Mouse (Mus musculus): ENCODE results near the gene Setd6.

Gene Setd6

GRCm38 (mm10) chr8:95715676-95716531, at the start of gene Setd6:
TSS of gene Setd6 (plus strand) at chr8:95715881.
- peak; percentile 77 to 78 for DNase-seq (ENCODE audit: low spot score in 2 of 2)

GRCm38 (mm10) chr8:95668163-95668958, 47.3 kb upstream of the Setd6 start:
- DNase-seq (ENCODE audit: low spot score in 2 of 2), result no peak

- no peak for DNase-seq (ENCODE audit: low spot score in 2 of 2)
Observed at GRCm38 (mm10) chr8:95669967-95670366, 45.7 kb upstream of the Setd6 start.

DNA sequence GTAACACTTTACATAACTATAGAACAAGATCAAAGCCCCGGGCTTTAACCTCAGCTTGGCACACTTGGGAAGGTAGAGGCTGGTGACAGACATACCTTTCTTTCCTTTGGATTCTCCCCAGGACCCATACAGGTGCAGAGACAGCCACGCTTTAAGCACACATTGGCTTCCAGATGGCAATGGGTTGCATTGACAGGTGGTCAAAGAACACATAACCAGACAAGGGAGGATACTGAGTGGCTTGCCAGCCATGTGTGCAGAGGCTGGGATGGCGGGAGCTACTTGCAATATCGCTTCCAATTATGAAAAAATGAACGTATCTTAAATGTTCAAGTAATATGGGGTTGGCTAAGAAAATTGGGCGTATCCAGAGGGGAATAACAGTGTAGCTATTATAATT, 43.8 kb upstream of the Setd6 start:
- DNase-seq (ENCODE audit: low spot score in 2 of 2), result no peak

- no peak for DNase-seq (ENCODE audit: low spot score in 2 of 2)
Observed at GRCm38 (mm10) chr8:95672811-95673210, 42.9 kb upstream of the Setd6 start.

- DNase-seq (ENCODE audit: low spot score in 2 of 2), result no peak
Observed at GRCm38 (mm10) chr8:95676631-95677030, 39.0 kb upstream of the Setd6 start, which contains the start of gene Ndrg4. TSS of gene Ndrg4 (plus strand) at chr8:95676980.

DNA sequence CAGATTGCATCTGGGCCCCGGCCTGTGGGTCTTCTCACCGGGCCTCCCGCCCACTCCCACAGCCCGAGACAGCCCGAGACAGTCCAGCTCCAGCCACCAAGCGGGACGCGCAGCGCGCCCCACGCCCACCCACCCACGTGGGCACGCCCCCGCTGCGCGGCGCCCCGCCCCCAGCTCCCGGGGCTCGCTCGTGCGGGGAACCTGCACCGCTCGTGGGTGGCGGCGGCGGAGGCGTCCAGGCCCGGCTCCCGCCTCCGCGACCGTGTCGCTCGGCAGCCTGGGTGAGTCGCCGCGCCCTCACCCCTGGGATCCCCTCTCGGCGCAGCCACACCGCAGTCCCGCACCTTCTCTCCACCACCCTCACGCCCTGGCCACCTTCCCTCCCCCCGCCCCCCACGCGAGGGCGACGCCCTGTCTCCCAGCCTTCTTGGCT, 38.1 kb upstream of the Setd6 start:
- no peak for DNase-seq (ENCODE audit: low spot score in 2 of 2)

DNA sequence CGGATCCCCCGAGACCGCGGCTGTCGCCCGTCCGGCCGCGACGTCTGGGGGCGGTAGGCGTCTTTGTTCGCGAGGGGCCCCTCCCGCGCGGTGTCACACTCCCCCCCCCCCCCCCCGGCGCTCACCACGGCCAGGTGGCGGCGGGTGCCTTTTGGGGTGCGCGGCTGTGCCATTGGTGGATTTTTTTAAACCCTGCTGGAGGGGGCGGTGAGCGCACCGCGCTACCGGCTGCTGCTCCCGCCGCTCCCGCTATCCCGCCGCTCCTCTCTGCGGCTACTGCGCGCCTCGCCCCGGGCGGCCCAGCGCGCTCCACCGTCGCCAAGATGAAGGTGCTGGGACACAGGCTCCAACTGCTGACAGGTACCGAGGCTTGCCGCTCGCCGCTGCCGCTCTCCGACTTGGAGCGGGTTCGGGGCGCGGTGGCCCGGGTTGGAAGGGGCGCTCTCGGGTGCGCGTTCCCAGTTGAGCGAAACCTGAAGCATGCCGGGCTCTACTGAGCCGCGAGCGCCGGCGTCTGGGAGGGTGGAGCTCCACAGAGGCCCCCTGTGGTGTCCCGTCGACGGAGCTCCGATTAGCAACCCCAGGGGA, 37.6 kb upstream of the Setd6 start:
- DNase-seq (ENCODE audit: low spot score in 2 of 2), result peak in 1 of 2 experiments; percentile 54

- peak; percentile 71 to 73 for DNase-seq (ENCODE audit: low spot score in 2 of 2)
Observed at GRCm38 (mm10) chr8:95688073-95688672, 27.5 kb upstream of the Setd6 start.

- no peak for DNase-seq (ENCODE audit: low spot score in 2 of 2)
Observed at GRCm38 (mm10) chr8:95690929-95691541, 24.6 kb upstream of the Setd6 start.

GRCm38 (mm10) chr8:95694631-95695030, 21.1 kb upstream of the Setd6 start:
- peak; percentile 65 to 73 for DNase-seq (ENCODE audit: low spot score in 2 of 2)

DNA sequence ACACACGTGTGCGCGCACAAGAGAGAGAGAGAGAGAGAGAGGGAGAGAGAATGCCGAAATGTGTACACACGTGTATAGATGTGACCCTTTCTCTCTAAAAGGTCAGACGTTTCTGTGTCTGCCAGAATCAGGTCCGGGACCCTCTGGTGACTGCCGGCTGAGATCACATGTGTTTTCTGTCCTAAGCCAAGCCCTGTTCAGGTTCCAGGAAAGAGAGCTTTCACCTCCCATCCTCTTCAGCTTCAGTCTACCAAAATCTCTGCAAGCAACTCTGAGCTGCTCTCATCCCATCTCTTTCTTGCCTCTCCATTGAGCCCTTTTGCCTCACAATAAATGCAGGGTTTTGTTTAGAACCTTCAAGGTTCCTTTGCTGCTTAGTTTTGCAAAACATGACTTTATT, 19.0 kb upstream of the Setd6 start:
- no peak for DNase-seq (ENCODE audit: low spot score in 2 of 2)

GRCm38 (mm10) chr8:95697128-95697527, 18.6 kb upstream of the Setd6 start:
- DNase-seq (ENCODE audit: low spot score in 2 of 2), result peak; percentile 77 to 78

GRCm38 (mm10) chr8:95698179-95698578, 17.5 kb upstream of the Setd6 start:
- no peak for DNase-seq (ENCODE audit: low spot score in 2 of 2)

- peak; percentile 81 to 87 for DNase-seq (ENCODE audit: low spot score in 2 of 2)
Observed at GRCm38 (mm10) chr8:95700282-95700681, 15.4 kb upstream of the Setd6 start.

DNA sequence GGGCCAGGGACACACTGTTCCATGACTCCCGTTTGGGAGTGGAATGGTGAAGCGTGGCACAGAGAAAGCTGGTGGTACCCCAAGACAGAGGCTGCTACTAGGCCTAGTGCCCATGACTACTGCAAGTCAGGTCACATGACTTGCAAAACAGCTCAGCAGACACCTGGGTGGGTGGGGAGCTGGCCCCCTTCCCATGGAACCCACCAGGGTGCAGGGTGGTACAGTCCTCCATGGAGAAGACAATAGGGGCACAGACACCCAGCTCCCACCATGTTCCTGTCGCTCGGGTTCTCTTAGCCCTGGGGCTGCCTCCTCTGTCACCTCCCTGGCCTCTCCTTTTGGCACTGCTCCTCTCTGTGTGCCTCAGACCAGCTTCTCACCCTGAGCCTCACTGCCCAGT, 13.9 kb upstream of the Setd6 start:
- no peak for DNase-seq (ENCODE audit: low spot score in 2 of 2)

DNA sequence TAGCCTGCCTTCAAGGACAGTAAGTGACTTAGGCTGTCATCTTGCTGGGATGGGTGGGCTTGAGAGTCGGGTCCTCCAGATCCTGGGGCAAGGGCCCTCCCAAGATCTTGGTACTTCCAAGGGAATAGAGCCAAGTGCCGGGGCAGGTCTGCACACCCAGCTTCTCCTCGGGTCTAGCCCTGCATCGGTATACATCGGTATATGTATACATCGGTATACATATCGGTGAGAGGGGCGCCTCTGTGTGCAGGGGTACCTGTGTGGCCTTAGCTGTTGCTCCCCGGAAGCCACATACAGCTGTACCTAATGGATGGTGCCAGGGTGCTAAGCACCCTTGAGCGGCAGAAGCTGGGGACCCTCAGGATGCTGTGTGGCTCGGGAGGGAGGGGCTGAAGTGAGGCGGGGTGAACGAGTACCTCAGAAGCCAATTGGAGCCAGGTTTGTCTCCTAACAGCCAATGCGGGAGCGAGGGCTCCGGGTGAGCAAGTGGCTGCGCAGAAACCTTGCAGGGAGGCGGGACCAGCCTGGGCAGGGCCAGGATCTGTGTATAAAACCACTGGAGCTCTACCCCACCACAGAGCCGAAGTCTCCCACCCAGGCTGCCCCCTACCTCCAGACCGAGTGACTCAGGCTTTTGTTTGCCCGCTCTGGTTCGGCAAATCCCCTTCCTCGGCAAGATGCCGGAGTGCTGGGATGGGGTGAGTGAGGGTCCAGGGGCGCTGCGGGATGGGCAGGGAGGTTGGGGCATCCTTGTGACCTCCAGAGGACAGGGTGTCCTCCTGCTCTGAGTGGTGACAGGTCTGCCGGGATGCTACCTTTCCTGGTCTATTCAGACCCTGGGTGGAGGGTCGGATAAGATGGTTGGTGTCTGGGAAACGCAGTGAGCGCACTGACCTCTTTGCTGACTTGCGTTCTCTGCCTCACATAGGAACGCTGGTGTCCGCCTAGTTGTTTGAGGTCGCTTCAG, 12.9 kb upstream of the Setd6 start:
- DNase-seq (ENCODE audit: low spot score in 2 of 2), result peak; percentile 92 to 96

GRCm38 (mm10) chr8:95703461-95704260, 12.0 kb upstream of the Setd6 start:
- peak; percentile 82 to 83 for DNase-seq (ENCODE audit: low spot score in 2 of 2)

DNA sequence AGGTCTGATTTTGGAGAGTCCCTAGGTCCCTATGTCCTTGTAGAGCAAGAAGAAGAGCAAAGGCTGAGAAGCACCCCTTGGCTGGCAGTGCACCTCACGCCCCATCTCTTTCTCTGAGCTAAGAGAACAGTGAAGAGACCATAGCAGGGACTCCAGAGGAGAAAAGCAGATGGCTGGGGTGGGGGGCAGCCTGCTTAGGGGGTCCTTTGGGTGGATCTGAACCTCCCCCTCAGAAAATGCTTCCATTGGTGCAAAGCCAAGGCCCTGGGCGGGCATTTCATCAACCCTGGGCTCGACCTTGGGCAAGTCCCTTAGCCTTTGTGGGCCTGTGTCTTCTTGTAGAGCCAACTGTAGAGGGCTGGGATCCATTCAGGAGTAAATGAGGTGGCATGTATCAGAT, 11.1 kb upstream of the Setd6 start:
- no peak for DNase-seq (ENCODE audit: low spot score in 2 of 2)
